ENCODE assay signal across 9 mouse cellular contexts in genomic region chr14:21982592-21983310, GRCm38 (mm10). TPM values are rescaled to one million over a fixed set of nuclear protein-coding genes. Genes with fewer than 3 reads are reported as not detected.
DNase-seq lines count a peak whose midpoint lies in the region; ATAC-seq and TF ChIP-seq lines count a peak whose summit lies in the region.
"Had no signal": no experiment of that assay in that cellular context is flagged by ENCODE, and none has a peak within 500 bp of the region (broad histone marks: within the 10 kb centered on the region; RNA-seq: fewer than 3 reads in every experiment).

No protein-coding gene starts in this region.

- peak overlapping the region; percentile 37 for H3K4me3 ChIP-seq in hindbrain, embryonic 16.5 days (ENCODE audit: low read length)
- H3K4me3 ChIP-seq in liver, embryonic 14.5 days (ENCODE audit: insufficient read depth in 1 of 2, low read depth in 2 of 2, low read length in 2 of 2) = no peak overlapping the region
- H3K4me3 ChIP-seq: myocyte had no signal

- DNase-seq in 3T3-L1 (ENCODE audit: low read depth, low spot score) = peak; percentile 28
- peak; percentile 77 for DNase-seq in adrenal gland, postnatal 14 days
- DNase-seq in gastrocnemius, adult 18-20 months (ENCODE audit: low spot score) = peak; percentile 43
- DNase-seq in liver, embryonic 14.5 days (ENCODE audit: low read depth in 3 of 3, low spot score in 3 of 3) = no peak
- DNase-seq in ovary, postnatal 36 days (ENCODE audit: low spot score) = peak; percentile 61
- DNase-seq in left cerebral cortex, postnatal 4 days = no peak
- DNase-seq in spleen, postnatal 10 days (ENCODE audit: low spot score in 2 of 2) = no peak

- intact Hi-C loops in left cerebral cortex, postnatal 4 days (cut with DNase I) = loop anchor here (10.0 kb wide), 1 partner anchor 832 kb away; no protein-coding TSS in a partner anchor

- peaks cover 27% of the 10 kb centered on the region for H3K4me1 ChIP-seq in hindbrain, embryonic 16.5 days (ENCODE audit: control insufficient read depth, insufficient read depth, low read depth, low read length)
- no peaks in the 10 kb centered on the region for H3K4me1 ChIP-seq in liver, embryonic 14.5 days (replicated peaks; ENCODE audit: control insufficient read depth in 2 of 2, insufficient read depth in 2 of 2, low read length in 1 of 2)

- peak overlapping the region; percentile 65 for H3K4me2 ChIP-seq in hindbrain, embryonic 16.5 days (ENCODE audit: low read length)
- peak overlapping the region; percentile 22; the same call in 1 of the 2 replicates for H3K4me2 ChIP-seq in liver, embryonic 14.5 days (ENCODE audit: low read depth)

- peak overlapping the region; percentile 56 for H3K9ac ChIP-seq in hindbrain, embryonic 16.5 days (ENCODE audit: low read depth, low read length)
- no peak overlapping the region for H3K9ac ChIP-seq in liver, embryonic 14.5 days (replicated peaks)

- no peak for ATAC-seq in hindbrain, embryonic 16.5 days
- no peak for ATAC-seq in liver, embryonic 14.5 days (ENCODE audit: insufficient read depth)

- H3K27ac ChIP-seq in hindbrain, embryonic 16.5 days (ENCODE audit: low read depth, low read length) = peak overlapping the region; percentile 71
- H3K27ac ChIP-seq in liver, embryonic 14.5 days = no peak overlapping the region

- H3K27me3 ChIP-seq in hindbrain, embryonic 16.5 days (replicated peaks; ENCODE audit: control insufficient read depth, insufficient read depth, low read length) = no peaks in the 10 kb centered on the region
- H3K27me3 ChIP-seq in liver, embryonic 14.5 days (ENCODE audit: control insufficient read depth, insufficient read depth, low read length) = peaks cover 63% of the 10 kb centered on the region

- TF ChIP-seq CTCF in liver, embryonic 14.5 days (IDR thresholded peaks at IDR 0.05; ENCODE audit: low read depth) = no peak

- no peaks in the 10 kb centered on the region for H3K36me3 ChIP-seq in hindbrain, embryonic 16.5 days (ENCODE audit: control insufficient read depth, insufficient read depth, low read length)
- H3K36me3 ChIP-seq in liver, embryonic 14.5 days (replicated peaks; ENCODE audit: control insufficient read depth, insufficient read depth, low read depth) = no peaks in the 10 kb centered on the region

- no peaks in the 10 kb centered on the region for H3K9me3 ChIP-seq in hindbrain, embryonic 16.5 days (ENCODE audit: control insufficient read depth, low read length)
- H3K9me3 ChIP-seq in liver, embryonic 14.5 days (ENCODE audit: control insufficient read depth, low read length) = no peaks in the 10 kb centered on the region

- 6% methylated on average over 37 of the region's 38 CpGs for WGBS in hindbrain, embryonic 16.5 days
- 5% methylated on average over 38 of the region's 38 CpGs for WGBS in liver, embryonic 14.5 days (ENCODE audit: insufficient replicate concordance)

- TF ChIP-seq EP300 in liver, embryonic 14.5 days (IDR thresholded peaks at IDR 0.05; ENCODE audit: low read depth) = no peak

RNA-seq across cellular contexts. Expression of gene Zfp503, which starts 6.7 kb away (rescaled TPM):
- 22.3 and 24.3 TPM in 2 replicates for total RNA-seq in adrenal gland, postnatal 14 days (2021)
- total RNA-seq in gastrocnemius, adult 18-20 months (2021) = 1 to 10 TPM; 4.7 to 7.6 TPM
- polyA plus RNA-seq in hindbrain, embryonic 16.5 days (2015; fragmentation: Nextera tagmentation; extraction: Ambion mirVana) = 8.0 and 9.9 TPM in 2 replicates
- polyA plus RNA-seq in liver, embryonic 14.5 days (2012; rRNA removed) = 0.77 and 0.90 TPM in 2 replicates
- polyA plus RNA-seq in liver, embryonic 14.5 days (2014; fragmentation: Nextera tagmentation; extraction: Ambion mirVana) = 0.24 and 0.43 TPM in 2 replicates
- total RNA-seq in left cerebral cortex, postnatal 4 days (2021) = 1 to 10 TPM; 2.2 to 4.8 TPM

RNA-seq across cellular contexts. Expression of gene Lrmda, which starts 36.8 kb away (rescaled TPM):
- total RNA-seq in adrenal gland, postnatal 14 days (2021) = 3.8 and 4.2 TPM in 2 replicates
- total RNA-seq in gastrocnemius, adult 18-20 months (2021) = 1 to 10 TPM; 2.3 to 3.1 TPM
- polyA plus RNA-seq in hindbrain, embryonic 16.5 days (2015; fragmentation: Nextera tagmentation; extraction: Ambion mirVana) = 0.30 and 0.80 TPM in 2 replicates
- polyA plus RNA-seq in liver, embryonic 14.5 days (2012; rRNA removed) = 0.05 and 0.18 TPM in 2 replicates
- polyA plus RNA-seq in liver, embryonic 14.5 days (2014; fragmentation: Nextera tagmentation; extraction: Ambion mirVana) = 0.22 and 0.76 TPM in 2 replicates
- under 1 TPM in 1 of 2 experiments, not detected in 1; 0.74 TPM for total RNA-seq in left cerebral cortex, postnatal 4 days (2021)

Comparison
In these comparisons a context has a peak if more than half of its experiments do, and no peak if none do; other contexts are left out.
1. DNase-seq: peak in 3T3-L1 (single experiment), adrenal gland, postnatal 14 days (single experiment), gastrocnemius, adult 18-20 months (single experiment) and ovary, postnatal 36 days (single experiment); none in liver, embryonic 14.5 days (0 of 3), left cerebral cortex, postnatal 4 days (single experiment) and spleen, postnatal 10 days (0 of 2).